Mouse (Mus musculus) small intestine, adult 2 months (tissue): Measurements from ENCODE around the gene Atp13a3. TPM values are rescaled to one million over a fixed set of nuclear protein-coding genes. Genes with fewer than 3 reads are reported as not detected.

ENCODE experiments used
- H3K27ac ChIP-seq: fragments of 200-500 bp; 2 replicates; pipeline ENCODE4 v1.5.1; 2012; ENCODE audit warnings: low read depth, low read length, control low read depth, inconsistent platforms; ENCODE audit not compliant: insufficient read depth
- H3K27me3 ChIP-seq: fragments of 200-500 bp; 2 replicates; pipeline ENCODE4 v1.6.1; 2012; ENCODE audit warnings: mild to moderate bottlenecking, moderate library complexity, low read length, inconsistent platforms; ENCODE audit not compliant: control insufficient read depth, insufficient read depth
- H3K36me3 ChIP-seq: fragments of 200-500 bp; 2 replicates; pipeline ENCODE4 v1.6.1; 2012; ENCODE audit warnings: mild to moderate bottlenecking, low read length, control low read depth, inconsistent platforms; ENCODE audit not compliant: control insufficient read depth, insufficient read depth
- H3K4me1 ChIP-seq: fragments of 200-500 bp; 2 replicates; pipeline ENCODE4 v1.6.1; 2012; ENCODE audit warnings: low read length, inconsistent platforms, mixed read lengths; ENCODE audit not compliant: control insufficient read depth, insufficient read depth, insufficient read length
- H3K4me3 ChIP-seq: fragments of 200-500 bp; 2 replicates; pipeline ENCODE4 v1.5.1; 2012; ENCODE audit warnings: low read depth, mild to moderate bottlenecking, control low read depth, inconsistent platforms, low read length, moderate library complexity
- CTCF ChIP-seq: fragments of 200-500 bp; IDR thresholded peaks from 2 replicates; pipeline ENCODE4 v1.5.1; 2012; ENCODE audit warnings: low read depth, mild to moderate bottlenecking, control low read depth, inconsistent platforms, low read length, moderate library complexity, mixed read lengths; ENCODE audit not compliant: insufficient replicate concordance, insufficient read length; ENCODE audit errors: extremely low read depth
- POLR2A ChIP-seq: fragments of 200-500 bp; IDR thresholded peaks from 2 replicates; pipeline ENCODE4 v1.6.1; 2012; ENCODE audit warnings: low read depth, mild to moderate bottlenecking, control low read depth, inconsistent platforms, low read length, moderate library complexity
- WGBS: fragments of 180-500 bp; shearing (Covaris S2); methylation state at CpG from one replicate; pipeline ENCODE4 v1.1.7; 2018; 5-methylcytosine and 5-hydroxymethylcytosine counted together
- polyA plus RNA-seq: library from polyadenylated mRNA; depleted of rRNA; stranded (reverse); fragments of >200 nt; gene quantifications from 2 replicates; pipeline ENCODE4 v1.2.3, GENCODE M21; 2012

Gene Atp13a3
- polyA plus RNA-seq, 1 experiment: 22.8 TPM

- H3K27ac ChIP-seq: no peak overlapping the region
- WGBS: 53% methylated on average over 5 of the region's 5 CpGs
Observed at GRCm38 (mm10) chr16:30390650-30391340, 15.0 kb downstream of the Atp13a3 start.

GRCm38 (mm10) chr16:30389831-30390649 is 15.7 kb downstream of the Atp13a3 start:
- Histone ChIP-seq H3K36me3 (0 out of 2 replicates have a peak, but pooled peaks cover 2% of the 10 kb centered on the region), H3K27ac (peak overlapping the region; percentile 94), H3K27me3 (no peaks in the 10 kb centered on the region), H3K4me1 (peaks cover 15% of the 10 kb centered on the region; the same call in 1 of the 2 replicates), H3K4me3 (peak overlapping the region; percentile 88)
- TF ChIP-seq CTCF (no peak), POLR2A (no peak)
- 45% methylated on average over 9 of the region's 9 CpGs for WGBS

More at GRCm38 (mm10) chr16:30390650-30391340, 15.0 kb downstream of the Atp13a3 start:
- H3K4me1 ChIP-seq: peaks cover 14% of the 10 kb centered on the region; the same call in 1 of the 2 replicates
- no peaks in the 10 kb centered on the region for H3K27me3 ChIP-seq
- 0 out of 2 replicates have a peak, but pooled peaks cover 1% of the 10 kb centered on the region for H3K36me3 ChIP-seq
- H3K4me3 ChIP-seq: no peak overlapping the region
- TF ChIP-seq CTCF: no peak
- no peak for TF ChIP-seq POLR2A

GRCm38 (mm10) chr16:30389210-30389684 is 16.5 kb downstream of the Atp13a3 start:
- no peaks in the 10 kb centered on the region for H3K27me3 ChIP-seq
- 4% methylated on average over 17 of the region's 17 CpGs for WGBS
- TF ChIP-seq POLR2A: no peak

GRCm38 (mm10) chr16:30388522-30389209 is 17.1 kb downstream of the Atp13a3 start:
- Histone ChIP-seq H3K36me3 (0 out of 2 replicates have a peak, but pooled peaks cover 2% of the 10 kb centered on the region), H3K27ac (peak overlapping the region; percentile 94), H3K4me1 (peaks cover 15% of the 10 kb centered on the region; the same call in 1 of the 2 replicates), H3K4me3 (peak overlapping the region; percentile 88), H3K27me3 (no peaks in the 10 kb centered on the region)
- TF ChIP-seq POLR2A: peak; percentile 54; the same call in 1 of the 2 replicates
- TF ChIP-seq CTCF: no peak
- WGBS: under 1% methylated on average over 76 of the region's 76 CpGs

More at GRCm38 (mm10) chr16:30389210-30389684, 16.5 kb downstream of the Atp13a3 start:
- Histone ChIP-seq H3K36me3 (0 out of 2 replicates have a peak, but pooled peaks cover 2% of the 10 kb centered on the region), H3K4me1 (peaks cover 15% of the 10 kb centered on the region; the same call in 1 of the 2 replicates), H3K27ac (peak overlapping the region; percentile 94), H3K4me3 (peak overlapping the region; percentile 88)

- TF ChIP-seq POLR2A (no peak), CTCF (no peak)
Observed at GRCm38 (mm10) chr16:30387871-30388460, 17.8 kb downstream of the Atp13a3 start.

GRCm38 (mm10) chr16:30386911-30387439 is 18.8 kb downstream of the Atp13a3 start:
- H3K27ac ChIP-seq: no peak overlapping the region
- peaks cover 10% of the 10 kb centered on the region for H3K36me3 ChIP-seq
- 20% methylated on average over 8 of the region's 8 CpGs for WGBS
- no peak for TF ChIP-seq CTCF
- no peak for TF ChIP-seq POLR2A
- peaks cover 15% of the 10 kb centered on the region; the same call in 1 of the 2 replicates for H3K4me1 ChIP-seq
- no peaks in the 10 kb centered on the region for H3K27me3 ChIP-seq
- peak overlapping the region; percentile 22 for H3K4me3 ChIP-seq

More at GRCm38 (mm10) chr16:30387871-30388460, 17.8 kb downstream of the Atp13a3 start:
- peaks cover 15% of the 10 kb centered on the region; the same call in 1 of the 2 replicates for H3K4me1 ChIP-seq
- H3K27me3 ChIP-seq: no peaks in the 10 kb centered on the region
- peaks cover 4% of the 10 kb centered on the region; the same call in 1 of the 2 replicates for H3K36me3 ChIP-seq
- peak overlapping the region; percentile 56 for H3K27ac ChIP-seq
- under 1% methylated on average over 49 of the region's 49 CpGs for WGBS
- peak overlapping the region; percentile 88 for H3K4me3 ChIP-seq
